Mouse (Mus musculus): ENCODE results near the gene Hipk4. TPM values are rescaled to one million over a fixed set of nuclear protein-coding genes. Genes with fewer than 3 reads are reported as not detected.

Hipk4 gene
- polyA plus RNA-seq, 1 experiment from 2014 or later, result 0.33 TPM

DNA sequence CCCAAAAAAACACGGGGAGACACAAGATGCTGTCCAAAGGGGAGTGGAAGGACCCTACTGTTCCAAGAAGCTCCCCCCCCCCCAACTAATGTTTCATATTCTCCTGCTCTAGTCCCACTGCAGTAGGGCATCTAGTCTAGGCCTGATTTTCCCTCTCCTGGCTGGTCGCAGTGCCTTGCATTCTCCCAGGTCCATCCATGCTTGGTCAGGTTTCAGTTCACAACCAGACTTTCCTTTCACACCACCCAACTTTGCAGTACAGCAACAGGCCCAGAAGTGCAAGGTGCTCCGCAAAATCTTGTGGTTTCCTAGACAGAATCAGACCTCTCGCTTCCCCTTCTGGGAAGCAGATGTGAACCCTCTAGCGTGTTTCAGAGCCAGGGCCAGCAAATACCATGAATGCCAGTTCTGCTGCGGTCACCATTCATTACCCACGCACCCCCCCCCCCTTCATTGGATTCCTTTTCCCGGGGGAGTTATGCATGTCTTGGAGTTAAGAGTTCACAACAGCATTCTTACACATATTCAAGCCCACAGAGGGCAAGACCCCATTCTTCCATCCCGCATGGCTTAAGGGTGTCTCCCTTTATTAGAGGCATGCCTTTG, 16.2 kb upstream of the Hipk4 start:
- 60% methylated on average over 9 of the region's 9 CpGs for WGBS
- no peaks in the 10 kb centered on the region for H3K9me3 ChIP-seq (replicated peaks)
- no peak for DNase-seq (ENCODE audit: low spot score)
- H3K4me3 ChIP-seq, result peak overlapping the region; percentile 66
- no peaks in the 10 kb centered on the region for H3K27me3 ChIP-seq (ENCODE audit: low read depth, poor library complexity, severe bottlenecking)
- peaks cover 26% of the 10 kb centered on the region for H3K4me1 ChIP-seq
- H3K36me3 ChIP-seq, result no peaks in the 10 kb centered on the region
- peak overlapping the region; percentile 96 for H3K27ac ChIP-seq (replicated peaks)

GRCm38 (mm10) chr7:27507711-27508647, 15.1 kb upstream of the Hipk4 start:
- peak; percentile 100 for DNase-seq (ENCODE audit: low spot score)
- Histone ChIP-seq H3K27ac (replicated peaks) (peak overlapping the region; percentile 96), H3K9me3 (replicated peaks) (no peaks in the 10 kb centered on the region), H3K4me1 (peaks cover 26% of the 10 kb centered on the region), H3K36me3 (no peaks in the 10 kb centered on the region), H3K27me3 (ENCODE audit: low read depth, poor library complexity, severe bottlenecking) (no peaks in the 10 kb centered on the region), H3K4me3 (peak overlapping the region; percentile 66)
- under 1% methylated on average over 54 of the region's 54 CpGs for WGBS

DNA sequence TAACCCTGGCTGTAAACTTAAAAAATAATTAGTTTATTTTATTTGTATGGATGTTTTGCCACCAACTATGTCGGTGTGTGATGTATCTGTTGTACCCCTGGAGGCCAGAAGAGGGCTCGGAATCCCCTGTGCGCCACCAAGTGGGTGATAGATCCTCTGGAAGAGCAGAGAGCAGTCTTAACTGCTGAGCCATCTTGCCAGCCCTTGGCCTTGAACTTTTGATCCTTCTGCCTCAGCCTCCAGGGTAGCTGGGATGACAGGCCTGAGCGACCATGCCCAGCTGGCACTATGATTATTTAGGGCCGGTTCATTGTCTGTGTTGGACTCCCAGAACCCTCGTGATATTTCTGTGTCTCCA, 14.4 kb upstream of the Hipk4 start:
- Histone ChIP-seq H3K27me3 (ENCODE audit: low read depth, poor library complexity, severe bottlenecking) (no peaks in the 10 kb centered on the region), H3K4me1 (peaks cover 26% of the 10 kb centered on the region), H3K27ac (replicated peaks) (no peak overlapping the region; the same call in 1 of the 2 replicates), H3K36me3 (no peaks in the 10 kb centered on the region), H3K4me3 (peak overlapping the region; percentile 66), H3K9me3 (replicated peaks) (no peaks in the 10 kb centered on the region)
- peak; percentile 50 for DNase-seq (ENCODE audit: low spot score)
- 27% methylated on average over 6 of the region's 6 CpGs for WGBS

DNA sequence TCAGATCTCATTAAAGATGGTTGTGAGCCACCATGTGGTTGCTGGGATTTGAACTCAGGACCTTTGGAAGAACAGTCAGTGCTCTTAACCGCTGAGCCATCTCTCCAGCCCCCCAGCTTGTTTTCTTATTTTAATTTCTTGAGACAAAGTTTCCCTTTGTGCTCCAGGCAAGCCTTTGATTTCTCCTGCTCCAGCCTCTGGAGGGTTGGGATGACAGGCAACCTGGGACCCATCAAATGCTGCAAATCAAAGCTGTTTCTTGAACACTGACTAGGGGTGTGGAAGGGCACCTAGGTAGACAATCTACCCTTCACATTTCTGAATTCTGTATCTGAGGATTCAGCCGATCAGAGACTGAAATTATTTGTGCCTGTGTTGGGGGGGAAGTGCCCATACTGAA, 12.3 kb upstream of the Hipk4 start:
- peaks cover 26% of the 10 kb centered on the region for H3K4me1 ChIP-seq
- 87% methylated on average over 2 of the region's 2 CpGs for WGBS
- H3K4me3 ChIP-seq, result no peak overlapping the region
- no peaks in the 10 kb centered on the region for H3K36me3 ChIP-seq
- DNase-seq (ENCODE audit: low spot score), result no peak
- H3K27ac ChIP-seq (replicated peaks), result no peak overlapping the region
- no peaks in the 10 kb centered on the region for H3K9me3 ChIP-seq (replicated peaks)
- no peaks in the 10 kb centered on the region for H3K27me3 ChIP-seq (ENCODE audit: low read depth, poor library complexity, severe bottlenecking)

DNA sequence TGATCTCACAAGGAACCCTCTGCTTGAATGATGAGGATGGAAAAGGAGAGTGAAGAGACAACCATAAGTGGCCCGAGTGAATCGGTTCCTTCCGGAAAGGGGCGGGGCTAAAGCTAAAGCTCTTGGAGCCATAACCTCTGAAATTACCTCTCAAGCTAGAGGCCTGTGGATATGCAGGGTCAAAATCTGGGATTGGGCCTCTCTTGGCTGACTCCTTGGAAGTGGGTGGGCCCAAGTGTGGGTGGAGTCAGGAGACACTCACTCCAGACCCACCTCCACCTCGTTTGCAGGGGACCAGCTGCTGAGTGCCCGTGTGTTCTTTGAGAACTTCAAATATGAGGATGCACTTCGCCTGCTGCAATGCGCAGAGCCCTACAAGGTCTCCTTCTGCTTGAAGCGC, 8.1 kb upstream of the Hipk4 start:
- 84% methylated on average over 9 of the region's 9 CpGs for WGBS
- H3K27ac ChIP-seq (replicated peaks), result no peak overlapping the region
- H3K4me3 ChIP-seq, result no peak overlapping the region
- no peaks in the 10 kb centered on the region for H3K4me1 ChIP-seq
- H3K27me3 ChIP-seq (ENCODE audit: low read depth, poor library complexity, severe bottlenecking), result no peaks in the 10 kb centered on the region
- DNase-seq (ENCODE audit: low spot score), result no peak
- H3K9me3 ChIP-seq (replicated peaks), result peaks cover 7% of the 10 kb centered on the region
- H3K36me3 ChIP-seq, result no peaks in the 10 kb centered on the region

GRCm38 (mm10) chr7:27518314-27518713, 4.8 kb upstream of the Hipk4 start:
- no peak overlapping the region for H3K4me3 ChIP-seq
- no peak overlapping the region for H3K27ac ChIP-seq (replicated peaks)
- no peak for DNase-seq (ENCODE audit: low spot score)
- H3K4me1 ChIP-seq, result peaks cover 8% of the 10 kb centered on the region
- peaks cover 9% of the 10 kb centered on the region for H3K9me3 ChIP-seq (replicated peaks)
- 86% methylated on average over 9 of the region's 9 CpGs for WGBS
- H3K27me3 ChIP-seq (ENCODE audit: low read depth, poor library complexity, severe bottlenecking), result no peaks in the 10 kb centered on the region
- no peaks in the 10 kb centered on the region for H3K36me3 ChIP-seq

GRCm38 (mm10) chr7:27520104-27520503, 3.0 kb upstream of the Hipk4 start:
- H3K4me3 ChIP-seq, result no peak overlapping the region
- H3K27ac ChIP-seq (replicated peaks), result no peak overlapping the region
- no peak for DNase-seq (ENCODE audit: low spot score)
- H3K27me3 ChIP-seq (ENCODE audit: low read depth, poor library complexity, severe bottlenecking), result no peaks in the 10 kb centered on the region
- no peaks in the 10 kb centered on the region for H3K36me3 ChIP-seq
- peaks cover 9% of the 10 kb centered on the region for H3K9me3 ChIP-seq (replicated peaks)
- peaks cover 8% of the 10 kb centered on the region for H3K4me1 ChIP-seq

GRCm38 (mm10) chr7:27520599-27520998, 2.5 kb upstream of the Hipk4 start:
- H3K9me3 ChIP-seq (replicated peaks), result peaks cover 9% of the 10 kb centered on the region
- no peaks in the 10 kb centered on the region for H3K36me3 ChIP-seq
- no peaks in the 10 kb centered on the region for H3K27me3 ChIP-seq (ENCODE audit: low read depth, poor library complexity, severe bottlenecking)
- no peak overlapping the region for H3K4me3 ChIP-seq
- H3K27ac ChIP-seq (replicated peaks), result no peak overlapping the region
- peaks cover 8% of the 10 kb centered on the region for H3K4me1 ChIP-seq
- WGBS, result 89% methylated on average over 1 of the region's 1 CpGs
- DNase-seq (ENCODE audit: low spot score), result no peak

DNA sequence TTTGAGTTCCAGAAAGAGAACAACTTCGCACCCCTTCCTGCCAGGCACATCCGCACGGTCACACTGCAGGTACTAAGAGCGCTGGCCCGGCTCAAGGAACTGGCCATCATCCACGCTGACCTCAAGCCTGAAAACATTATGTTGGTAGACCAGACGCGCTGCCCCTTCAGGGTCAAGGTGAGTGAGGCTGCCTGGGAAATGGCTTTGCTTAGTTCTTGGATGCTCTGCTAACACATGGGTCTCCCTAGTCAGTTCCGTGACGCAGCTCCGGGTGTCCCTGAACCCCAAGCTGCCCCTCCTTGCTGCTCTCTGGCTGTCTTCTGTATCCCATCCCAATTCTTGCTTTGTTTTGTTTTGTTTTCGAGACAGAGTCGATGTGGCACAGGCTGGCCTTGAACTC, 738 bp downstream of the Hipk4 start:
- Histone ChIP-seq H3K4me1 (peaks cover 8% of the 10 kb centered on the region), H3K27me3 (ENCODE audit: low read depth, poor library complexity, severe bottlenecking) (no peaks in the 10 kb centered on the region), H3K36me3 (no peaks in the 10 kb centered on the region), H3K27ac (replicated peaks) (no peak overlapping the region), H3K9me3 (replicated peaks) (peaks cover 9% of the 10 kb centered on the region), H3K4me3 (no peak overlapping the region)
- 95% methylated on average over 13 of the region's 13 CpGs for WGBS
- DNase-seq (ENCODE audit: low spot score), result no peak

GRCm38 (mm10) chr7:27526039-27526827, 3.2 kb downstream of the Hipk4 start:
- H3K27ac ChIP-seq (replicated peaks), result no peak overlapping the region
- H3K36me3 ChIP-seq, result peaks cover 9% of the 10 kb centered on the region; the same call in 1 of the 2 replicates
- H3K27me3 ChIP-seq (ENCODE audit: low read depth, poor library complexity, severe bottlenecking), result no peaks in the 10 kb centered on the region
- DNase-seq (ENCODE audit: low spot score), result peak; percentile 78
- H3K4me3 ChIP-seq, result no peak overlapping the region
- 30% methylated on average over 10 of the region's 10 CpGs for WGBS
- H3K4me1 ChIP-seq, result peaks cover 8% of the 10 kb centered on the region
- no peaks in the 10 kb centered on the region for H3K9me3 ChIP-seq (replicated peaks)

DNA sequence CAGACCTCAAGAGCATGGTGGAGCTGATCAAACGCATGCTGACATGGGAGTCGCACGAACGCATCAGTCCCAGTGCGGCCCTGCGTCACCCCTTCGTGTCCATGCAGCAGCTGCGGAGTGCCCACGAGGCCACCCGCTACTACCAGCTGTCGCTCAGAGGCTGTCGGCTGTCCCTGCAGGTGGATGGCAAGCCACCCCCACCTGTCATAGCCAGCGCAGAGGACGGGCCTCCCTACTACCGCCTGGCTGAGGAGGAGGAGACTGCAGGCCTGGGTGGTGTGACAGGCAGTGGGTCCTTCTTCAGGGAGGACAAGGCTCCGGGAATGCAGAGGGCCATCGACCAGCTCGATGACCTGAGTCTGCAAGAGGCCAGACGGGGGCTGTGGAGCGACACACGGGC, 6.0 kb downstream of the Hipk4 start:
- Histone ChIP-seq H3K9me3 (replicated peaks) (no peaks in the 10 kb centered on the region), H3K36me3 (peaks cover 34% of the 10 kb centered on the region), H3K27ac (replicated peaks) (no peak overlapping the region), H3K4me3 (no peak overlapping the region), H3K4me1 (no peaks in the 10 kb centered on the region), H3K27me3 (ENCODE audit: low read depth, poor library complexity, severe bottlenecking) (no peaks in the 10 kb centered on the region)
- no peak for DNase-seq (ENCODE audit: low spot score)
- 85% methylated on average over 21 of the region's 21 CpGs for whole genome bisulfite sequencing

DNA sequence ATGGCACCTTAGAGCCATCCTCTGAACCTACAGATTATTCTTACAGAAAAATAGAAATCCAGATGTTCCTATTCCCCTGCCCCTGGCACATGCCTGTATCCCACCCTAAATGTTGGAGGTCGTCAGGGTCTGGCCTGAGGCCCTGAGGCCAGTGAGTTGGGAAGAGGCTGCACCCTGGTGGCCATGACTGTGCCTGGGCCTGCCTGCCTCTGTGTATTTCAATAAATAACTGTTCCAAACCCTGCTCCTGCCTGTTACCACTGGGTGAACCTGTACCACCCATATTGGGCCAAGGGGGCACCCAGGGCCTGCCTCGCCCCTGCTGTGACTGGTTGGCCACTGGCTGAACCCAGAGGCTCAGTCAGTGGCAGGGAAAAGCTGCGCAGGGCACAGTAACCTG, 7.9 kb downstream of the Hipk4 start:
- WGBS, result 69% methylated on average over 3 of the region's 3 CpGs
- Histone ChIP-seq H3K4me3 (no peak overlapping the region), H3K4me1 (no peaks in the 10 kb centered on the region), H3K36me3 (peaks cover 53% of the 10 kb centered on the region), H3K27ac (replicated peaks) (no peak overlapping the region), H3K9me3 (replicated peaks) (no peaks in the 10 kb centered on the region), H3K27me3 (ENCODE audit: low read depth, poor library complexity, severe bottlenecking) (no peaks in the 10 kb centered on the region)
- DNase-seq (ENCODE audit: low spot score), result no peak

All from midbrain, embryonic 10.5 days (tissue).